Mouse (Mus musculus) subcutaneous adipose tissue, adult 2 months (tissue): Measurements from ENCODE around the gene Sh3glb1. TPM values are rescaled to one million over a fixed set of nuclear protein-coding genes. Genes with fewer than 3 reads are reported as not detected.

Experiments
- polyA plus RNA-seq: library from polyadenylated mRNA; depleted of rRNA; stranded (reverse); fragments of >200 nt; gene quantifications from 2 replicates; pipeline ENCODE4 v1.2.3, GENCODE M21; 2012; ENCODE audit warnings: low replicate concordance; rRNA removed

The Sh3glb1 gene
- polyA plus RNA-seq: 42.6 and 96.6 TPM in 2 replicates

DNA sequence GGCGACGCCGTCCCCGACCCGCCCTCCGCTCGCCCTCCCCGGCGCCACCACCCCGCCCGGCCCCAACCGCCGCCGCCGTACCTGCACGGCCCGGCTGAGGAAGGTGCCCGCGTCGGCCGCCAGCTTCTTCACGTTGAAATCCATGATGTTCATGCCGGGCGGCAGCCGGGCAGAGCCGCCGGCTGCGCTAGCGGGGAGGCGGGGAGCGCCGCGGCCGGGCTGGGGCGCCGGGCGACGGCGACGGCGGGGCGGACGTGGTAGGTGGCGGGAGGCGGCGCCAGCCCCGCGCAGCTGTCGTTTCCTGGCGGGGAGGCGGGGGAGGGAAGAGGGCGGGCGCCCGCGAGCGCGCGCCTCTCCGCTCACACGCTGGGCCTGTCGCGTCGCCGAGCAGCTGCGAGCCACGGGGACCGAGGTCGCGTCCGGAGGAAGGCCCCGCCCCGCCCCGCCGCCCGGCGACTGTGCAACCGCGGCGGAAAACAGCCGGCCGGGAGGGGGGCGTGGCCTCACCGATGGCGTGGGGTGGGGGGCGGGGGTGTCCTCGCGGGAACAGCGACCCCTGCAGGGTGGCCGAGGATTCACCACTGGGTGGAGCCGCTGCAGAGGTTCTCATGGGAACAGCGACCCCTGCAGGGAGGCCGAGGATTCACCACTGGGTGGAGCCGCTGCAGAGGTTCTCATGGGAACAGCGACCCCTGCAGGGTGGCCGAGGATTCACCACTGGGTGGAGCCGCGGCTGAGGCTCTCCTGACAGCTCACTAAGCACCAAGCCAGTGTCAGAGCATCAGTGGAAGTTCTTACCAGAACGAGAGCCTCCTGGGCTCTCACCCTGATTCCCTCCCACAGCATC, at the start of gene Sh3glb1:
Gene Sh3glb1 (minus strand): TSS at position 435 of the 847 bp plus-strand sequence.

DNA sequence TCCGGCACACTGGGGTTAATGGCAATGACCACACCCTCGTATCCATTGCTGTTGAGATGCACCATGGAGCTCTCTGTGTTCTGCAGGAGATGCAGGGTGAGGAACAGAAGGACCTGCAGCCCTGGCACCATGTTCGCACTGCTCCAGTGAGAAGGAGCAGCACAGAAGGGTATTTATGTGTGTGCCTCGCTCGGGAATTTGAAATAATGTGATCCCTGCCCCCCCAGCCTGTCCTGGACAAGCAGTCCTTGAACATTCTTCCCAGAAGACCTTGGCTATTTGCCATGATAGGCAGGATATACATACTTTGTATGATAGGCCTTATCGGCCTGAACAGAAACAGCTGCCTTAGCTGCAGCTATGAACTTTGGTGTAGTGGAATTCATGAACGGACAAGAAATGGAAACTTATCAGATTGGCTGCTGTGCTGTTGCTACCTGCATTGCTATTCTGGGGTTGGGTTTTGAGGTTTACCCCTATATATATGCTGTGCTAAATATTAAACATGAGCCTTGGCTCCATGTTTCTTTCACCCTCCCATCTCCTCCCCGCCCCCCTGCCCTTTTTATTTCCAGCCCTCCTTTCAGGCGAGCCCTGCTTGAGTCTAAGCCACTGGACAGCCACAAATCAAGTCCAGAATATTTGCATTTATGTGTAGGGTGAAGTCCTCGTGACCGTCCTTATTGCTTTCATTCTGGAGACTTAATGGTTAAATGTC, 40.6 kb upstream of the Sh3glb1 start, which contains the start of gene Clca3a1:
Gene Clca3a1 (minus strand): TSS at position 386 of the 718 bp plus-strand sequence.

Other genes with a start within 250 kb of the Sh3glb1 start
- 6.3 and 9.2 TPM in 2 replicates for gene Hs2st1, start 150.2 kb downstream of the Sh3glb1 start, polyA plus RNA-seq
- 211 and 228 TPM in 2 replicates for gene Selenof, start 150.0 kb downstream of the Sh3glb1 start, polyA plus RNA-seq
- 1.6 and 3.7 TPM in 2 replicates for gene Clca3a1, start 40.6 kb upstream of the Sh3glb1 start, polyA plus RNA-seq
- 0.17 and 0.54 TPM in 2 replicates for gene Clca3a2, start 99.2 kb upstream of the Sh3glb1 start, polyA plus RNA-seq
- gene Clca3b, start 129.0 kb upstream of the Sh3glb1 start, polyA plus RNA-seq: not detected in 2 replicates
- gene Clca4b, start 212.2 kb upstream of the Sh3glb1 start, polyA plus RNA-seq: not detected in 2 replicates